Mouse (Mus musculus): ENCODE data around the gene Ptprh. TPM values are rescaled to one million over a fixed set of nuclear protein-coding genes. Genes with fewer than 3 reads are reported as not detected.

Ptprh gene
- total RNA-seq (2023), result not detected

DNA sequence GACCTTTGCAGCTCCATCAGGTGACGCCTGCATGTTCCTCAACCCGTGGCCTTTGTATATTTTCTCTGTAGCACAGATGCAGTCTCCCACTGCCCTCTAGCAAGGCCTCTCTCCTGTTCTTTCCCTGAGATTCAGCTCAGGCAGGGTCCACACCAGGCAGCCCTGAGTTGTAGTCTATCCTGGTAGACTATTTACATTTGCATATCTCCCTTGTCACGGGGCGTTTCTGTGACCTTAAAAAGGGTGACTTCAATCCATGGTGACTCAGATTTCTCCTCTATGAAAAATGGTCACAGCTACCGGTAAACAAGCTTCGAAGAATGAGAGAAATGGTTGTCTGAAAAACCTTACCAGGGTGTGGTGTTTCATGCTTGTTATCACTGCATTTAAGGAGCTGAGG is at the start of gene Ptprh:
TSS of gene Ptprh (minus strand) at position 169 of the 400 bp plus-strand sequence.

DNA sequence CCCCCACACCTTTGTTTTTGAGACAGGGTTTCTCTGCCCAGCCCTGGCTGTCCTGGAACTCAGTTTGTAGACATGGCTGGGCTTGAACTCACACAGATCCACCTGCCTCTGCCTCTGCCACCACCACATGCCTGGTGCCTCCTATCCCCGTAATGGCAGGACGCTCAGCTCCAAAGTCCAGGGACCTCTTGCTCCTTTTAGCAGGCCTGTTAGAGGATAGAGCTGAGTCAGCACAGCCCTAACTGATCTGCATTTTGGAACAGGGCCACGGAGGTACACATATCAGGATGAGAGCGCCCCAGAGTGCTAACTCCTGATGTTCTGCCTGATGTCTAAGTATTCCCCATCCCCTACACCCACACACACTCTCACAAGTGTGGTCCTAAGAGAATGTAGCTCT is 27.2 kb upstream of the Ptprh start, which contains the start of gene Tmem86b:
TSS of gene Tmem86b (minus strand) at position 392 of the 400 bp plus-strand sequence.

DNA sequence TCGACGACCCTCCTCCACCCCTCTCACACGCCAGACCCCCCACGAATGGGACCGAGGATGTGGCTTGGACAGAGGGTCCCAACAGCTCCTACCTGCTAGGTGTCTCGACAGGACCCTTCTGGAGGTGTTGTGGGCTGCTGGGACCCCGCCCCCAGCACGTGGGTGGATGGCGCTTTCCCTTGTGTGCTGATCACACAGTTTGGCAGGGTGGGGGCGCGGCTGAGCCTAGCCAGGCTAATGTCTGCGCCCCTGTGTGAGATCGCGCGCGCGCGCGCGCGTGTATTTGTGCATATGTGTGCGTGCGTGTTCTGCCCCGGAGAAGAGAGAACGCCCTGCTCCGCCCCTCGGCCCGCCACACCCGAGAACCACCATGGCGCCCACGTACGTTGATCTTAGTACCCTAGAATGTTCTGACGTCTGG is 56.6 kb downstream of the Ptprh start, which contains the start of gene Syt5:
TSS of gene Syt5 (minus strand) at position 321 of the 421 bp plus-strand sequence.

DNA sequence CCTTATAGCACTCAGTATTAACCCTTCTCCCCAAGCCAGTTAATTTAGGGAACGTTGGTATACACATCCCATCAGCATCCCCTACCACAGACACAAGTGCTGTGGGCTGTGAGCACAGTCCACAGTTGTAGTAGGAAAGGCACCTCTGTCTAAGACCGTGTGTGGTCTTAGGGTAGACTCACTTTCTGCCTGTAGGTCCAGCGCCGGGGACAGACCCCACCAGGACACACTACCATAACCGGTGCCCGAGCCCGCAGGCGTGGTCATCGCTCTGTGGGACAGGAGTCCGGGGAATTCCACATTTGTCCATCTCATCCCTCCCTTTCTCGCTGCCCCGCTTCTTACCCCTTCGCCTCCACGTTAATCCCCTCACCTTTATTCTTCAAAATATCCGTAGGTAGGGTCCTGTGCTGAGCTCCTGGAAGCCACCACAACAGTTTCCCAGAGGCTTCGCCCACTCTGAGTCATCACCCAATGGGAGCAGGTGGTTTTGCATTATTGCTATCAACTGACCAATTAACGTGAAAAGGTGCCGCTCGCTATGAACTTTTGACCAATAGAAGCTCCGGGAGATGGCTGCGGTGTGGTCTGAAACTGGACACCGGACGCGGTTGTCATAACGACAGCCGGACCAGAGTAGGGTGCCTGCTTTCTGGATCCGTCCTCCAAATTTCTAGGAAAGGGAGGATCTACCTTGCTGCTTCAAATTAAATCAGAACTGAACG is 71.7 kb downstream of the Ptprh start, which contains the start of gene Dnaaf3:
TSS of gene Dnaaf3 (minus strand) at position 449 of the 725 bp plus-strand sequence.

DNA sequence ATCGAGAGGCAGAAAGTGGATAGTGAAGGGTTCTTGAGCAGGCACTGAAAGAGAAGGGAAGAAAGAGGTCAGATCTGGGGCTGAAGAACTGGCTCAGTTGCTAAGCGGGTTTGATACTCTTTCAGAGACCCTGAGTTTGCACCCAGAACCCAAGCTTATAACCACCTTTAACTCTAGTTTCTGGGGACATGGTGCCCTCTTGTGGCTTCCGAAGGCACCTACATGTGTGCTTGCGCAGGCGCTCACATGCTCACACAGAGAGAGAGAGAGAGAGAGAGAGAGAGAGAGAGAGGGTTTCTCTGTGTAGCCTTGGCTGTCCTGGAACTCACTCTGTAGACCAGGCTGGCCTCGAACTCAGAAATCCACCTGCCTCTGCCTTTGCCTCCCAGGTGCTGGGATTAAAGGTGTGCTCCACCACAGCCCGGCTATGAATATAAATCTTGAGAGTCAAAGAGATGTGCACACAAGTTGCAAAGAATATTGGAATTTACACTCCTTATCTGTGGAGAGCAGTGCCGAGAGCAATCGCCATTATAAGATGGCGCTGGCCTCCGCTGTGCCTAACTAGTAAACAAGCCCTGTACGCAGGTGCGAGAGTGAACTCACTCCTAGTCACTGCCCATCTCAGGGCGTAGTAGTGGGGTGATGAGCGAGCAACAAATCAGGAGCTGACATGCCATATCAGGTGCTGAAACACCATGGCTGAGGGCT is 79.5 kb downstream of the Ptprh start, which contains the start of gene Tnni3:
TSS of gene Tnni3 (minus strand) at position 18 of the 711 bp plus-strand sequence.

DNA sequence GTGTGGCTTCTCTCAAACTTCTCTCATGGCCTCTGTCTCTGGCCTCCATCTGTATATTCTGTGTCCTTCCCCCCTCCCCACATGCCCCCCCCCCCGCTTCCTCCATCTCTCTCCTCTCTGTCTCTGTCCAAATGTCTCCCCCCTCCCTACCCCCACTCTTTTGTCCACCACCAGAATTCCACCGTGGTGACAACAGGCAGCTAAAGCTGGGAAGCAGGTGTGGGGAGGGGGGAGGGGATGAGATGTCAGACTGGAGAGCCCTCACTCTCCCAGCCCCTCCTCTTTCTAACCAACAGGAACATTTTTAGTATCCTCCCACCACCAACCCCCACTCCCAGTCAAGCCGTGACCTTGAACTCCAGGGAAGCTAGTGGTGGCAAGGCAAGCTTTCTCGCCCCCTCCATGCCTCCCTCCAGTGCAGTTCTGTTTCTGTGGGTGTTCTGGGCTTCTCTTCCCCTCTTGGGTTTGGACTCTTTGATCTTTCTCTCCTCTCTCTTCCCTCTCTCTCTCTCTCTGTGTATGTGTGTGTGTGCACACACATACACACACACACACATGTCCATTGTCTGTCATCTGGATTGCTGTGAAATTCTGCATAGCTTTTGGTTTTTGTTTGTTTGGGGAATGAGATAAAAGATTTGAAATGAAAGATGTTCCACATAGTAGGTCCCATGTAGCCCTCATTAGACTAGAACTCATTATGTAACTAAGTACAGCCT is 87.3 kb downstream of the Ptprh start, which contains the start of gene Tnnt1:
TSS of gene Tnnt1 (minus strand) at position 51 of the 719 bp plus-strand sequence.

DNA sequence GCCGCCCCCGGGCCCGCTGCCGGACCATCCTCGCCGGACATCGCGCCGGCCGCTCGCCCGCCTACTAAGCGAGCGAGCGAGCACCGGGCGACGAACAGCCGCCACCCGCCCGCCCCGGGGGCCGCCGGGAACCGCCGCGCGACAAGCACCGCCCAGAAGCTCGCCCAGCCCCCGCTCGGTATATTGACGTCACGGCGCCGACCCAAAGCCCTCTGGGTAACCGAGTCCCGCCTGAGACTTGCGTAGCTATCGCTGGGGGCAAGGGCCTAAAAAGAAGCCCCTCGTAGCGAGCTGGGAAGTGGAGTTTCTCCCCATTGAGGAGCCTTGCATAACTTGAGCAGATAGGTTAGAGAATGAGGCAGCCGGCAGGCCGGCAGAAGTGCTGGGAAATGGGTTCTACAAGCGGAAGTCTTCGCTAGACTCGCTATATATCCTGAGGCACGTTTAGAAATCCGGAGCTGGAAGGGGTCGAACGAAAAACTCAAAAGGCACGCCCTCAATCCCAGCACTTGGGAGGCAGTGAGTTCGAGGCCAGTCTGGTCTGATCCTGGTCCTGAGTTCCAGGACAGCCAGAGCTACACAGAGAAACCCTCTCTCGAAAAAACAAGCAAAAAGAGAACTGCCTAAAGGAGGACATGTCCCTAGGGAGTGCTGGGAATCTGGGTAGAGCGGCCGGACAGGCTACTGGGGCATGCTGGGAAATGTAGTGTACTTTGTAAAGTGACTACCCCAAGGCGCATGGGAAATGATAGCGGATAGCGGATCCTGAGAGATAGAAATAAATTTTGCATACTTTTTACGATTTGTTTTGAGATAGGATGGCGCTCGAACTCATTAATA is 102.1 kb downstream of the Ptprh start, which contains the start of gene Ppp1r12c:
TSS of gene Ppp1r12c (minus strand) at position 123 of the 840 bp plus-strand sequence.

Other genes starting within 250 kb of the Ptprh start
- gene Gp6, start 206.3 kb downstream of the Ptprh start, total RNA-seq (2023), result under 1 TPM; 0.24 to 0.93 TPM
- 1 to 10 TPM; 2.5 to 3.1 TPM for gene Rdh13, start 158.4 kb downstream of the Ptprh start, total RNA-seq (2023)
- 1 to 10 TPM; 7.4 to 8.0 TPM for gene Eps8l1, start 143.4 kb downstream of the Ptprh start, total RNA-seq (2023)
- 100 to 1,000 TPM; 168 to 202 TPM for gene Ppp1r12c, start 102.4 kb downstream of the Ptprh start, total RNA-seq (2023)
- gene Tnnt1, start 87.7 kb downstream of the Ptprh start, total RNA-seq (2023), result 10 to 100 TPM in 1 of 2 experiments, 1 to 10 TPM in 1; 9.0 to 15.0 TPM
- gene Tnni3, start 79.8 kb downstream of the Ptprh start, total RNA-seq (2023), result 1 to 10 TPM in 1 of 2 experiments, under 1 TPM in 1; 0.39 to 1.7 TPM
- under 1 TPM; 0.50 to 0.77 TPM for gene Dnaaf3, start 71.6 kb downstream of the Ptprh start, total RNA-seq (2023)
- gene Syt5, start 56.5 kb downstream of the Ptprh start, total RNA-seq (2023), result not detected
- gene Tmem86b, start 27.4 kb upstream of the Ptprh start, total RNA-seq (2023), result 10 to 100 TPM; 22.9 to 23.5 TPM
- gene Ppp6r1, start 55.0 kb upstream of the Ptprh start, total RNA-seq (2023), result 100 to 1,000 TPM; 149 to 155 TPM
- gene Hspbp1, start 81.0 kb upstream of the Ptprh start, total RNA-seq (2023), result 10 to 100 TPM; 15.7 to 22.2 TPM
- under 1 TPM in 1 of 2 experiments, not detected in 1; 0.28 TPM for gene Brsk1, start 86.6 kb upstream of the Ptprh start, total RNA-seq (2023)
- gene Tmem150b, start 121.2 kb upstream of the Ptprh start, total RNA-seq (2023), result 10 to 100 TPM; 20.0 to 21.3 TPM
- gene Kmt5c, start 136.1 kb upstream of the Ptprh start, total RNA-seq (2023), result 100 to 1,000 TPM; 113 TPM
- 10 to 100 TPM; 36.5 to 36.7 TPM for gene Cox6b2, start 149.1 kb upstream of the Ptprh start, total RNA-seq (2023)
- not detected for gene Fam71e2, start 167.3 kb upstream of the Ptprh start, total RNA-seq (2023)
- gene Il11, start 178.8 kb upstream of the Ptprh start, total RNA-seq (2023), result not detected
- gene Tmem190, start 178.9 kb upstream of the Ptprh start, total RNA-seq (2023), result not detected
- 1 to 10 TPM; 2.1 to 2.4 TPM for gene Tmem238, start 185.6 kb upstream of the Ptprh start, total RNA-seq (2023)
- gene Rpl28, start 188.8 kb upstream of the Ptprh start, total RNA-seq (2023), result 1,000 to 10,000 TPM in 1 of 2 experiments, 100 to 1,000 TPM in 1; 932 to 1,065 TPM
- 100 to 1,000 TPM; 229 to 230 TPM for gene Ube2s, start 208.5 kb upstream of the Ptprh start, total RNA-seq (2023)
- gene Shisa7, start 240.7 kb upstream of the Ptprh start, total RNA-seq (2023), result not detected

Data from neutrophil, adult 83 days (primary cell).